Mouse (Mus musculus) erythroblast, adult 5-6 weeks (primary cell): ENCODE measurements around the gene Xlr. TPM values are rescaled to one million over a fixed set of nuclear protein-coding genes. Genes with fewer than 3 reads are reported as not detected.
"Not testable (repeated sequence)": the region's sequence is repeated elsewhere in the genome, so short reads cannot be mapped to it uniquely, and the experiment has no call there.

Source experiments
- ATAC-seq: replicated peaks from 2 replicates; pipeline ENCODE4 v1.8.0; 2016; ENCODE audit warnings: moderate number of reproducible peaks, mild to moderate bottlenecking, moderate TSS enrichment, inconsistent platforms; ENCODE audit not compliant: poor library complexity, low FRiP score, severe bottlenecking
- total RNA-seq, 2 experiments: library from RNA; stranded (forward) in 1 of 2; stranded (reverse) in 1 of 2; fragments of 150-400 nt in 1 of 2; fragments of 200-764, 138-1000 nt in 1 of 2; gene quantifications; 2 replicates each; pipeline versions ENCODE4 v1.2.3 to v1.2.4; 2015 to 2017; ENCODE audit warnings: low replicate concordance in 2 of 2

Xlr gene
- total RNA-seq (2015; ENCODE audit: low replicate concordance) (1.0 and 5.8 TPM in 2 replicates), total RNA-seq (2017; ENCODE audit: low replicate concordance) (2.2 TPM in 1 of 2 replicates, not detected in the other)

GRCm38 (mm10) chrX:53797519-53797918 is at the start of gene Xlr:
Gene Xlr, minus strand, starts transcription at chrX:53797706.
- ATAC-seq: not testable (repeated sequence)

DNA sequence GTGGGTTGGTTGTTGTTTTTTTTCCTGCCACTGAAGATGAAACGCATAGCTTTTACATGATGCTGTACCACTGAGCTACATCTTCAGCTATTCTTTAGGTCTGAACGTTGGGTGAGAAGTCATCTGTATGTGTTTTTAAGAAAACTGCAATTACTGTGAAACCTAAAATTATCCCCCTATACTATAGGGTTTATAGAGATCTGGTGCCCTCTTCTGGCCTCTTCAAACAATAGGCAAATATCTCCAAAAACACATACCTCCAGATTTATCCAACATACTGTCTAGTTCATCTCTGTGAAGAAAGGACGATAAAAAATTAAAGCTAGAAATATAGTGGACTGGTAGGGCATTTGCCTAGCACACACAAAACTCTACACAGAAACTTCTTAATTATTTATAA is 1.6 kb upstream of the Xlr start:
- no peak for ATAC-seq

DNA sequence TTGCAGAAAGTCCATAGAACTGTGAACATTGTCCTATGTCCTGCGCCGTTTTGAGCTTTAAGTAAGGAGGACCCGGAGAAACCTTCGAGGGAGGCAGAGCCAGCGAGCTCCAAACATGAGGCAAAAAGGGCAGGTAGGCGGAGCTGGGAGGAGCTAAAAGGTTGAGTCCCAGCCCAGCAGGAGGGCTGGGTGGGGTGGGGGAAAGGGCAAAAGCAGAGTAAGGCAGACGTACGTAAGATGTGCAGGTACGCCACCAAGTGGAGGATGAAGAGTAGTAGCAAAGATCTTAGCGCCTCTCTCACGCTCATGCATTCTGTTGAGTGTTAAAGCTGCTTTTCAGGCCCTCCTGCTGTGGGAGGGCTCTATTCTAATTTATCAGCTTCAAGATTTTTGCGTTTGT is 21.2 kb downstream of the Xlr start, which contains the start of gene Zfp36l3:
Zfp36l3 (minus strand) TSS at position 119 of the 400 bp plus-strand sequence.
- no peak for ATAC-seq

- ATAC-seq: no peak
Observed at GRCm38 (mm10) chrX:53757736-53758135, 39.8 kb downstream of the Xlr start, which contains the start of gene 1700013H16Rik. Gene 1700013H16Rik, minus strand, starts transcription at chrX:53757831.

DNA sequence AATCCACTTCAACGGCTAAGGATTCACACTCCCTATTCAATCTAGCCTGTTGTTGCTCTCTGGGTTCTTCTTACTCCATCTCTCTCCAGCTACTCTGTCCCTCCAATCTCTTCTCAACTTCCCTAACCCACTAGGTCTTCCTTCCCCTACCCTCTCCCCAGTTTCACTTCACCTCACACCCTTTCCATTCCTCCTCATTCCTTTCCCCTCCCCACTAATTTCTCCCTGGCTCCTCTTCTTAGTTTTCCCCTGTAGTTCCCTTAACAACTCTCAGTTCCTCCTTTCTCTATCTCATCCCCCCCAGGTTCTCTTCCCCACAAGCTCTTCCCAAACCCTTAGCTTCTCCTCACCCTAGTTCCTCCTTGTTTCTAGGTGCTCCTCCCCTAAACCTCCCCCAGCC is 44.7 kb downstream of the Xlr start:
- no peak for ATAC-seq

DNA sequence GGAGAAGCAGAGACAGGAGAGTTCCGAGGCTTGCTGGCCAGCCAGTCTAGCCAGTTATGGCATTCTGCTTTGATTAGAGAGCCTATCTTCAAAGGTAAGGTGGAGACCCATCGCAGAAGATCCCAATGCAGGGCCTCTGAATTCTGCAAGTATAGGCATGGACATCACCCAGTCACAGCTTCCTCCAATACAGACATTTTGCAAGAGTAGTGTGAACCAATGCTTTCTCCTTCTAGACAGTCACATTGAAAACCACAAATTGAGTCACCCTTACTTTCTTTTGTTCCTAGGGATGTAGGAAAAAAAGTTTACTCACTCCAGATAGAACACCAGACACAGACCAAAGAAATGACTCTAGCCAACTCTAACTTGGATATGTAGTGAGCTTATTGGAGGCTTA is 68.5 kb downstream of the Xlr start:
- no peak for ATAC-seq

Other genes with a start within 250 kb of the Xlr start
- gene Rtl8c, start 189.7 kb downstream of the Xlr start, total RNA-seq (2015; ENCODE audit: low replicate concordance): not detected in 2 replicates
- gene Rtl8c, start 189.7 kb downstream of the Xlr start, total RNA-seq (2017; ENCODE audit: low replicate concordance): not detected in 2 replicates
- not detected in 2 replicates for gene Gm14597, start 188.7 kb downstream of the Xlr start, total RNA-seq (2015; ENCODE audit: low replicate concordance)
- gene Gm14597, start 188.7 kb downstream of the Xlr start, total RNA-seq (2017; ENCODE audit: low replicate concordance): not detected in 2 replicates
- 4.0 TPM in 1 of 2 replicates, not detected in the other for gene Rtl8a, start 154.0 kb downstream of the Xlr start, total RNA-seq (2015; ENCODE audit: low replicate concordance)
- 0.42 and 1.4 TPM in 2 replicates for gene Rtl8a, start 154.0 kb downstream of the Xlr start, total RNA-seq (2017; ENCODE audit: low replicate concordance)
- gene Rtl8b, start 127.3 kb downstream of the Xlr start, total RNA-seq (2015; ENCODE audit: low replicate concordance): 2.7 and 3.5 TPM in 2 replicates
- 0.42 TPM in 1 of 2 replicates, not detected in the other for gene Rtl8b, start 127.3 kb downstream of the Xlr start, total RNA-seq (2017; ENCODE audit: low replicate concordance)
- not detected in 2 replicates for gene 4930502E18Rik, start 72.9 kb downstream of the Xlr start, total RNA-seq (2015; ENCODE audit: low replicate concordance)
- gene 4930502E18Rik, start 72.9 kb downstream of the Xlr start, total RNA-seq (2017; ENCODE audit: low replicate concordance): not detected in 2 replicates
- not detected in 2 replicates for gene 1700013H16Rik, start 39.9 kb downstream of the Xlr start, total RNA-seq (2015; ENCODE audit: low replicate concordance)
- gene 1700013H16Rik, start 39.9 kb downstream of the Xlr start, total RNA-seq (2017; ENCODE audit: low replicate concordance): not detected in 2 replicates
- not detected in 2 replicates for gene Zfp36l3, start 21.3 kb downstream of the Xlr start, total RNA-seq (2015; ENCODE audit: low replicate concordance)
- gene Zfp36l3, start 21.3 kb downstream of the Xlr start, total RNA-seq (2017; ENCODE audit: low replicate concordance): not detected in 2 replicates